Mouse (Mus musculus) layer of hippocampus, adult 9-11 months (tissue): Measurements from ENCODE around the gene Ppm1g.
A peak's percentile ranks its signal among the peaks of the same experiment; 100 is the strongest.

Experiments
- DNase-seq: peaks from one replicate; pipeline ENCODE4 v3.0.0; 2022

Ppm1g gene

GRCm38 (mm10) chr5:31220448-31221303, at the start of gene Ppm1g:
Gene Ppm1g, minus strand, starts transcription at chr5:31220687.
- DNase-seq: peak; percentile 96

- no peak for DNase-seq
Observed at GRCm38 (mm10) chr5:31267686-31268085, 47.2 kb upstream of the Ppm1g start.

- no peak for DNase-seq
Observed at GRCm38 (mm10) chr5:31266101-31266500, 45.6 kb upstream of the Ppm1g start.

DNA sequence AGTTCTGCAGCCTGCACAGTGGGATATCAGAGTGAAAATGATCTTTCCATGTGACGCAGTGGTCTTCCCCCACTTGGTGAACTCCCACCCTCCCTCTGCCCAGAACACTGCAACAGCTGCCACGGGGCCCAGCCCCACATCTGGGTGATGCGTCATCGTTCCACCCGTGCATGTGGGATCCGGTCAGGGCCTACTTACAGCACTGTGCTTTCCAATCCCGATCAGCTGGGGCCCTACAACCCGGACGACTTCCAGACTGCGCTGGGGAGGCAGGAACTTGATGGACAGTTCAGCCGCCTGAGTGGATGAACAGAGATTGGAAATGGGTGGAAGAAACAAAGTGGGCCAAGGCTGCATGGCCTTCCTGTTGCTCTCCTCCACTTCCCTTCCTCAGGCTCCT, 37.1 kb upstream of the Ppm1g start:
- DNase-seq: no peak

- DNase-seq: no peak
Observed at GRCm38 (mm10) chr5:31255971-31256370, 35.5 kb upstream of the Ppm1g start.

DNA sequence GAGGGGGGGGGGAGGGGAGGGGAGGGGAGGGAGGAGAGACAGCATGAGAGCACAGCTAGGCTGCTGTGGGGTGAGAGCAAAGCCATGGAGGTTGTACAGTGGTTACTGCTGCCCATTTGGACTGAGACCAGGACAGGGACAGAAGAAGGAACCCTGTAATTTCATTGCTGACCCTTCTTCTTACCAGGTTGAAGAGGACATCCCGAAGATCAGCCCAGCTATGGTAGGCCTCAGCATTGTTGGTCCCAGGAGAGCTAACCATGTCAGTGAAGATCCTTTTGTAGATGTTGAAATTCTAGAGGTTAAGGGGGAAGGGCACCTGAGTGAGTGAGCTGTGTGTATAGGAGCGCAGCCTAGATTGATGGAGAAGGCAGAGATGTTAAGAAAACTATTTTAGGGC, 34.9 kb upstream of the Ppm1g start:
- no peak for DNase-seq

DNA sequence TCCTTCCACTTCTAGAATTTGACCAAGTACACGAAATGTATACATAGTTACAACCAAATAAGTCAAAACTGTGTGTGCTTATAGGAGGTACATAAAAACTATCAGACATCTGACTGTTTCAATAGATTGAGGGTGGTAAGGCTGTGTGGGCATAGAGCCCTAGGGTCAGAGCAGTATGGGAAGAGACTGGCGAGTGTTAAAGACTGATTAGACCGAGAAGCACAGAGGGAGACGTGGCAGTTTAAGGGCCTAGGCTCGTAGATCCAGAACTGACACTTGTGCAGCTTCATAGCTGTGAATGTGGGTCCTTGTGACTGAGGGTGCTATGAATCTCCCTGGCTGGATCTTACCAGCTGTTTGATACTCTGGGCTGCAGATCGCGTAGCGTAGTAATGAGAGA, 34.4 kb upstream of the Ppm1g start:
- DNase-seq: no peak

DNA sequence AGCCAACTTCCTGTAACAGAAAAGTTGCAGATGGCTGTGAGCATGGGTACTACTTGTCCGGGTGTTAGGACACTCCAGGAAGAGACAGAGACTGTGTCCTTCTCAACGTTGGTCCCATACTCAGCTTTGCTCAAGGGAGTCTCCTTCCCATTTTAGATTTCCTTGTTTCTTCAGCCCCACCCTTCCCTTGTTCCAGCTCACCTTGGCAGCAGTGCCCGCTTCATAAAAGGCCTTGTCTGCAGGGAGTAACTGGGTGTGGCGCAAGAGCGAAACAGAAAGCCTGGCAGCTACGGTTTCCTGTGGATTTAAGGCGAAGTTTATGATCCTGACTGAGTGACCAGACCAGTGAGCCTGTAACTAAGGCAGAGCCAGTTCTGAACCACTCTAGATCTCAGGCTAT, 34.0 kb upstream of the Ppm1g start:
- no peak for DNase-seq

- no peak for DNase-seq
Observed at GRCm38 (mm10) chr5:31253806-31254205, 33.3 kb upstream of the Ppm1g start.

GRCm38 (mm10) chr5:31252795-31253545, 32.5 kb upstream of the Ppm1g start:
- no peak for DNase-seq

- DNase-seq: no peak
Observed at GRCm38 (mm10) chr5:31252151-31252550, 31.7 kb upstream of the Ppm1g start.

DNA sequence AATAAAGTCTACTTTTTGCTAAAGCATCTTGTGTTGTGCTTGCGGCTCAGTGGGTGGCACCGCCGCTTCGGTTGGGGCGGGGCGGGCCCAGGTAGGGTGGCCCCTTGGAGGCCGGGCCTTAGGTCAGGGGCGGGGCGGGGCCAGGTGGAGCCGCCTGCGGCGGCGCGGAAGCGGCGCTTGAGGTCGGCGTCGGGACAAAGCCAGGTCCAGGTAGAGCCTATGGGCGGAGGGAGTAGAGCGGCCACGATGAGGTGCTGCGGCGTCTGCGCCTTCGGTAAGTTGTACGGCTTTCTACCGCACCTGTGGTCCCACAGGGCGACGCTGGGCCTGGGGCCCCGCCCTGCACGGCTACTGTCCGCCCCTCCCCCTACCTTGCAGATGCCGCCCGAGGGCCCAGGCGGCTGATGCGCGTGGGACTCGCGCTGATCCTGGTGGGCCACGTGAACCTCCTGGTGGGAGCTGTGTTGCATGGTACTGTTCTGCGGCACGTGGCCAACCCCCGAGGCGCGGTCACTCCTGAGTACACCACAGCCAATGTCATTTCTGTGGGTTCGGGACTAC, 31.1 kb upstream of the Ppm1g start, which contains the start of gene Krtcap3:
Krtcap3 (plus strand) TSS at position 151 of the 561 bp plus-strand sequence.
- DNase-seq: no peak

DNA sequence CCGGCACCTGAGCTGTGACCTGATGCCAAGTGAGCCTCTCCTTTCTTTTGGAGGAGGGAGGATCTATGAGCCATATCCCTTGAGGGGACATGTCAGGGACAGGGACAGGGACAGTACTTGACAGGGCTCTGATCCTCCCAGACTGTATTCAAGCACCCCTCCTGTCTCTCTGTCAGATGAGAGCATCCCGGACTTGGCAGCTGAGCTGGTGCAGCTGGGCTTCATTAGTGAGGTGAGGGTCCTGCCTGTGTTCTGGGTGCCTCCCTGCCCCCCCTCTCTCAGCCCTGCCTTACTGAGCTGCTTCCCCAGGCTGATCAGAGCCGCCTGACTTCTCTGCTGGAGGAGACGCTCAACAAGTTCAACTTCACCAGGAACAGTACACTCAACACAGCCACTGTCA, 30.2 kb upstream of the Ppm1g start:
- DNase-seq: no peak

GRCm38 (mm10) chr5:31242191-31242590, 21.7 kb upstream of the Ppm1g start:
- DNase-seq: no peak

DNA sequence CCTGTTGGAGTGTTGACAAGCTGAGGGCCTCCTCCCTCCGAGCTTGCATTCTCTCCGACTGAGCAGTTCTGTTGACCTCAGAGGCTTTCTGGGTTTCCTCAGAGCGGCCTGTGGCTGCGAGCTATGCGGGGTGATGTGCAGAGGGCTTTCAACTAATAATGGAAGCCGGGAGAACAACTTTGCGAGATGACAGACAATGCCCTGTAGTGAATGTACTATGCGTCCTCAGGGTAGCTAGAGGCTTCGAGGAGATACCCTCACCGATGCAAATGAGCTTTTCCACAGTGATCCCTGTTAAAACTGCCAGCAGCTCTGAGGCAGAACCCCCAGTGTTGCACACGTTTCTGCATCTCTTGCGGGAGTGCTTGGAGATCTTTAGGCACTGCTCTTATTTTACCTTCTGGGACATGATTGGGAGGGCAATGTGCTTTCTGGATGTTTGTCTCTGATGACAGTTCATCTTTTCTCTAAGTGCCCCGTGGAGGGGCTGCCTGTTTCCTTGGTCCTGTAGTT, 21.1 kb upstream of the Ppm1g start:
- DNase-seq: no peak

DNA sequence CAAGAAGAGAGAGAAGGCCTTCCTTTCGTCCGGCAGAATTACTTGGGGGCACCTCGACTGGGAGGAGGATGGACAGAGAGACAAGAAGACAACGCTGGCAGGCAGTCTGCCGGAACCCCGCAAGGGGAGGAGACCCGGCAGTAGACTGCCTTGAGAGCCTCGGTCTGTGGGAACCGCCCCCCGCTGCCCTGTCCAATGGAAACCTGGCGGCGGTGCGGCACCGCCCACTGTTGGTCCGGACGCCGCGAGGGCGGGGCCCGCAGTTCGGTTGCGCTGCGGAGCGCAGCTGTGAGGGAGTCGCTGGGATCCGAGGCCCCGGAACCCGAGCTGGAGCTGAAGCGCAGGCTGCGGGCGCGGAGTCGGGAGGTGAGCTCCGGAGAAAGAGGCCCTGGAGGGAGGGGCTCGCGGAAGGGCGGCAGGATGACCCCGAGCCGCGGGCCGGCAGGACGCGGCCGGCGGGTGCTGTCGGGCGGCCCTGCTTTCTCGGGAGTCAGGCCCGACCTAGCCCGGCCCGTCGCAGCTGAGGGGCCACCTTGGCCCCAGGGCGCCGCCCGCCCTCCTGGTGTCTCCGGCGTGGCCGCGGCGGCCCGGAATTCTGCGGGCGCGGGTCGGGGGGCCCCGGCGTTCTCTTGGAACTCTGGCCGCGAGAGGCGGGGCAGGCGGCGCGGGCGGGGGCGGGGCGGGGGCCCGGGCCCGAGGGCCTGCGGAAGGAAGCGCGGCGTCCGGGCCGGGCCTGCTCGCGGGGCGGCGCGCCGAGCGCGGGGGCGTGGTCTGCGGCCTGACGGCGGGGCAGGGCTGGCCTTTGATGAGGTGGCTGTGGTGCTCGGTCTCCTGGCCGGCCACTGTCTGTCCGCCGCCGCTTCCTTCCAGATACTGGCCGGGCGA, 20.4 kb upstream of the Ppm1g start, which contains the start of the genes Nrbp1 and Gm9970:
Nrbp1 (plus strand) TSS at position 228 of the 885 bp plus-strand sequence.
Gm9970 (minus strand) TSS at position 596 of the 885 bp plus-strand sequence.
- DNase-seq: peak; percentile 97

DNA sequence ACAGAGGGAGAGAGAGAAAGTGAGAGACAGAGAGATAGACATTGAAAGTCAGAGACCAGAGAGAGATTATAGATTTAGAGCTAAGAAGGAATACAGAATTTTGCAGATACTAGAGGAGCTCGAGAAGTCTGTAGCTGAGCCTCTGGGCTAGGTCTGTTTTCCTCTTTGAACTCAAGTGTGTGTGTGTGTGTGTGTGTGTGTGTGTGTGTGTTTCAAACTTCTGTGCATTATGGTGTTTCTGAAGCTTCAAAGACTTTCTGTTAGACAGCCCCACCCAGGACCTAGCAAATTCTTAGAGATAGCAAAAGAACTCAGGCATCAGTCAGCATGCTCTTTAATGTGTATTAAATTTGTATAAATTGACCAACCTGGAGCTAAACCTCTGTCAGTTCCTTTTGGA, 6.2 kb upstream of the Ppm1g start:
- no peak for DNase-seq

DNA sequence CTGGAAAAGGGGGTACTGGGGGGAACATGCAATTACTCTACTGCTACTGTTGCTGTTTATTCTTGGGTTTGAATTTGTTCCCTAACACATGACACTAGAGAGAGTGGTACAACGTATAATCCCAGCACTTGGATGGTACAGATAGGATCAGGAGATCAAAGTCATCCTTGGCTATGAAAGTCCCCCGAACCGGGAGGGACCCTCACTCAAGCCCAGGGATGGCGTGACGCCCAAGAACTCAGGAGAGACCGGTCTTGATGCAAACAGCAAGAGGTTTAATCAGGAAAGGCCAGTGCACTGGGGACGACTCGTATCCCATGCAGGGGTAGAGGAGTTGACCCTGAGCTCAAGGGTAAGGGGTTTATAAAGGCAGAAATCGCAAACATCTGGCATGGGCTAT, 2.2 kb upstream of the Ppm1g start:
- DNase-seq: no peak

DNA sequence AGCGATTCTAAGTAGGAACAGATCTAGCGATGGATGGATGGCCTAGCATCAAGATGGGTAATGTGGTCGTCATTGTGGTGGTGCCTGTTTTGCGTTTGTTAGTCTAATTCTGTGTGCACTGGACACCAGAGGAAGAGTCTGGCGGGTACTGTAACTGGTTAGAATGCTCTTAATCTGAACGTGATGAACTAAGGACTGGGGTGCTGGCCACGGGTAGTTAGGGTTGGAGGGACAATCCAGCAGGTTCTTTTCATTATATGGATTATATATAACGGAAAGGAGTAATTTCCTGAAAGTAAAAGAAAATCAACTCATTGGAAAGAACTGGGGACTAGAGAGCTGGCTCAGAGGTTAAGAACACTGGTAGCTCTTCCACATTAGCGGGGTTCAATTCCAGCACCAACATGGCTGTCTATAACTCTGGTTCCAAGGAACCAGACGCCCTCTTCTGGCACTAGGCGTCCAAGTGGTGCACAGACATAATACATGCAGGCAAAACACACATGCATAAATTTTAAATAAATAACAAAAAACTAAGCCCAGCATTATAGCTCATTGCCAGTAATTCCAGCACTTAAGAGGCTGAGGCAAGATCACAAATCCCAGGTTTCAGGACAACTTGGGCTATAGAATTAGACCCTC, 938 bp upstream of the Ppm1g start:
- DNase-seq: peak; percentile 57

- no peak for DNase-seq
Observed at GRCm38 (mm10) chr5:31219911-31220447, 508 bp downstream of the Ppm1g start.

DNA sequence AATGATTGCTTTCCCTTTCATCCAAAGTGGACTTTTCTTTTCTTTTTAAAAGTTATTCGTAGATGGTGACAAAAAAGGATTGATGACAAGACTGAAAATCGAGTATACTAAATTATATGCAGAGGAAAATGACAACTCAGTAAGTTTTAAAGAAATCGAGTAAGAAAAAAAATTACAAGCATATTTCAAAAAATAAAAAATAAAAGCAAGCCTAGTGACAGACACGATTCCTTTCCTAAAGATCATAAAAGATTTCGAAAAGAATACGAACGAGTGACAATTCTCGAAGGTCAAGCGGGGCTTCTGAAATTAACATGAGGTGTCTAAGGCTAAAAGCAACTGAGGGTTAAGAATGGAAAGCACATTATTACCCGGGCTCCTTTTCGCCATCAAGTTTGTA, 1.0 kb downstream of the Ppm1g start:
- no peak for DNase-seq

- DNase-seq: no peak
Observed at GRCm38 (mm10) chr5:31219070-31219469, 1.4 kb downstream of the Ppm1g start.
